Mouse (Mus musculus): Measurements from ENCODE around the gene Ndufs7.

GRCm38 (mm10) chr10:80226416-80227165, 22.3 kb upstream of the Ndufs7 start, which contains the start of gene Mum1:
- TF ChIP-seq ZNF384 (IDR thresholded peaks at IDR 0.05; ENCODE audit: low read depth, low read length) (no peak), ZC3H11A (IDR thresholded peaks at IDR 0.05; ENCODE audit: borderline replicate concordance, low read depth, low read length) (no peak), CHD2 (IDR thresholded peaks at IDR 0.05; ENCODE audit: low read depth, low read length) (no peak), MAFK (IDR thresholded peaks at IDR 0.05; ENCODE audit: insufficient read depth, low read depth, low read length) (no peak), HCFC1 (IDR thresholded peaks at IDR 0.05; ENCODE audit: borderline replicate concordance, insufficient read depth, low read length) (no peak)
